Mouse (Mus musculus) kidney, postnatal 4 days (tissue): ENCODE measurements around the gene Fam83g.

ENCODE experiments used
- DNase-seq, 2 experiments: peaks; one replicate each; pipeline ENCODE4 v3.0.0; 2021; ENCODE audit warnings: mixed read lengths in 2 of 2

The Fam83g gene

DNA sequence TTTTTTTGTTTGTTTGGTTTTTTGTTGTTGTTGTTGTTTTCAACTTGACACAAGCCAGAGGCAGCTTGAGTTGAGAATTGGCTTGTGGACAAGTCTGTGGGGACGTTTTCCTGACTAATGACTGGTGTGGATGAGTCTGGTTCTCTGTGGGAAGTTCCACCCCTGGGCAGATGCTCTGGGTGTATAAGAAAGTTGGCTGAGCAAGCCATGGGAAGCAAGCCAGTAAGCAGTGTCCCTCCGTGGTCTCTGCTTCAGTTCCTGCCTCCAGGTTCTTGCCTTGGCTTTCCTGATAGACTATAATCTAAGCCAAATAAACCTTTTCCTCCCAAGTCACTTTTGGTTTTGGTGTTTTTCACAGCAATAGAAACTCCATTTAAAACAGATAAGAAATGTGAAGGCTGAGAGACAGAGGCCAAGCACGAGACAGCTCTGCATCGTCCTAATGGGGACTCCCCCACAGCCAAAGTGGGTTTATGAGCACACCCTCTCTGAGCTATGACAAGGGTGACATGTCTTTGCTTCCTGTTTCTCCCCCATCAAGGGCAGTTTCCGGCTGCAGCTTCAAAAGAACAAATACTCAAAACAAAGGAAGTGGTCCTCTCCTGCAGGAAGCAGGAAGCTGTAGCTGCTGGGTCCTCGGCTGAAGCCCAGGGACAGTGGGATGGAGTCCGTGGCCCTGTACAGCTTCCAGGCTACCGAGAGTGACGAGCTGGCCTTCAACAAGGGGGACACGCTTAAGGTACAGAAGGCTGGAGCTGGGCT is 31.0 kb upstream of the Fam83g start, which contains the start of gene Grap:
Gene Grap, plus strand, starts transcription at position 580 of the 762 bp plus-strand sequence.
- peak; percentile 34 to 42 for DNase-seq

DNA sequence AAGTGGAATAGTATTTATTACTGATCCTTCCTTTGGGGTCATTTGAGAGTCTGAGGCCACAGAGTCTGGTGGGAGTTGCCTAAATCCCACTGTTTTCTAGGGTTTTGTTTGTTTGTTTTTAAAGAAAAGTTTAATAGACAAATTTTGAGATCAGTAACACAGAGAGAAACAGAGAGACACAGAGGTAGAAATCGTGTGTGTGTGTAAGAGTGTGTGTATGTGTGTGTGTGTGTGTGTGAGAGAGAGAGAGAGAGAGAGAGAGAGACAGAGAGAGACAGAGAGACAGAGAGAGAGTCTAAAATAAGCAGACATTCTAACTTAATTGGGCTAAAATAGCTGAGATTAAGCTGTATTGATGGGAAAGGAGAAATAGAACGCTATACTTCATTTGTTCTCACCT is 30.3 kb upstream of the Fam83g start:
- no peak for DNase-seq

DNA sequence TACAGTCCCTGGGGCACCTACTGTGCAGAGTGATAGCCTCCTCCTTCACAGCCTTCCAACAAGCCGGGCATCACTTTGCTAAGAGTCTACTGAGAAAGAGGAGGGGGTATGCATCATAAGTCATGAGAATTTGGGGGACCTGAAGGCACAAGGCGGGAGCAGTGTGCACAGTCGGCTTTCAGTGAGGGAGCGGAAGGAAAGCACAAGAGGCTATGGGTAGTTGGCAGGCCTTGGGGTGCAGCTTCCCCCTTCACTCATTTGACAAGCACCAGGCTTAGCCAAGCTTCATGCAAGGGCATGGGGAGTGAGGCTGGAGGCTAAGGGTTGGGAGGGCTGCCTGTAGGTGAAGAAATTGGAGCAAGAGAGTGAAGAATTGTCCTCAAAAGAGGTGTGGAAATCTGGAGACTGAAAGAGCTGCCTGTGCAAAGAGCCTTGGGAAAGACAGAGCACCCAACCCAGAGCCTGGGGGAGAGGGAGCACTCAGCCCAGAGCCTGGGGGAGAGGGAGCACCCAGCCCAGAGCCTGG is 29.0 kb upstream of the Fam83g start:
- no peak for DNase-seq

GRCm38 (mm10) chr11:61655649-61656048 is 28.2 kb upstream of the Fam83g start:
- no peak for DNase-seq

GRCm38 (mm10) chr11:61656148-61656850 is 27.6 kb upstream of the Fam83g start:
- DNase-seq: no peak

GRCm38 (mm10) chr11:61657432-61657831 is 26.5 kb upstream of the Fam83g start:
- no peak for DNase-seq

- no peak for DNase-seq
These were observed 25.4 kb upstream of the Fam83g start for GRCm38 (mm10) chr11:61658360-61658922.

DNA sequence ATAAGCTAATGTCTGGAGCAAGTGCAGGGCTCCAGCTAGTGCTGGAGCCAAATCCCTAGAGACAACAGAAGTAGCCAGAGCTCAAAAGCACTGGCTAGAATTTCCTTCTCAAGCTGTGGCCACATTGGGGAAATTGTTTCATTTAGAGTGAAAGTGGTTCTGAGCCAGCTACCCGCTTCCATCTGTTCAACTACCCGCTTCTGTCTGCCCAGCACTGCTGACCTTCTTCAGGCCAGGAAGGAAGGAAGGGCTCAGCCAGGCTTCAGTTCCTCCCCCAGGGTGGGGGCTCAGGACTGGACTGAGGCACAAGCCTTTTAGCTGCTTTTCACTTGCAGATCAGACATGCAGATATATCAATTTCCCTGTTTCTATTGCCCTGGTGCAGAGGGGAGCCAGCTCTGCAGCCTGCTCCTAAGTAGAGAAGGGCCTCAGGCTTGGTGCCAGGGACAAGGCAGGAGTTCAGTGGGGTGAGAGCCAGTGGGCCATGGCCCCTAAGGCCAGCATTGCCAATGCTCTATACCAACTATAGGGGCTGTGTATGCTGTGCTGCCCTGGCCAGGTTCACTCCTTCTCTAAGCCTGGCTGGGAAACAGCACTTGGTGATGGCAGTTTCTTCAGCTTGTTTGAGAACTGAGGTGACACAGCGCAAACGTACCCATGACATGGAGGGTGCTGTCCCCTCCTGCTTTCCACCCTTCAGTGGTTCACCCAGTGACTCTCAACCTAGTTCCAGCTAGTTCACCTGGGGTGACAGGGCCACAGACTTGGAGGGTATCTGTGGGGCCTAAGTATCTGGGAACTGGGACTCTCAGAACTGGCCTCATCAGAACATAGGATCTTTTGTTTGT is 24.7 kb upstream of the Fam83g start:
- DNase-seq: no peak

DNA sequence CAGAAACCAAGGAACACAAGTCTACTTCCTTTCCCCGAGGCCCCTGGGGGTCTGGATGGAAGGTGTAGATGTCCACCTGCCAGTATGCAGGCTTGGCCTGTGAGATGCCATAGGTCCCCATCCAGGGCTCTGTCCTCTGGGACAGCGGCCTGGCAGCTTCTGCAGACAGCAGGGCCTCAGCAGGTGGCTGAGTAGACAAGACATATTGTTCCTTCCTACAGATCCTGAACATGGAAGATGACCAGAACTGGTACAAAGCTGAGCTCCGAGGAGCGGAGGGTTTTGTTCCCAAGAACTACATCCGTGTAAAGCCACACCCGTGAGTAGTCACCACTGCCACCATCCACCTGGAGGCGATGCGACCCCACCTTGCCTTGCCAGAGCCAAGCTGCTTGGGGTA is 23.9 kb upstream of the Fam83g start:
- no peak for DNase-seq

DNA sequence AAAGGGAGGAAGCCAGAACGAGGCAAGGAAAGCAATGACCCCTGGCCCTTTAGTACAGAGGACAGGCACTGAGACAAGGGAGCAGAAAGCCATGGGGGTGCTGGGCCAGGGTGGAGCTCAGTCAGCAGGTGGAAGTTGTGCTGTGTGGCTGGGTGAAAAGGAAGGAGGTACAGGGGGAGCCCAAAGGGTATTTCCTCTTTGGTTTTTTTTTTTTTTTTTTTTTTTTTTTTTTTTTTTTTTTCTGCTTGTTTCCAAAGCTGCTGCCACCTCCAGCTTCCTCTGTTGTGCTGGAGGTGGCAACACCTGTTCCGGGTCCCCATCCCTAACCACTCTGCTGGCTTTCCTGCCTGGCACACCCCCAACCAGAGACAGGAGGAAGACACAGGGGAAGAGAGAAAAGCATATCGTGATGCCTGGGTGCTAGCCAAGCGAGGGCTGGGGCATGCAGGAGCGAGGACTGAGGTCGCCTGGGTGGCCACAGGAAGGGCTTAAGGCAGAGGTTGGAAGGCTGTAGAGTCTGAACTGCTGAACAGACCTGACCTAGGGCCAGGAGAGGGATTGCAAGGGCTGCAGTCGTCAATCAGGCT is 23.0 kb upstream of the Fam83g start:
- DNase-seq: no peak

DNA sequence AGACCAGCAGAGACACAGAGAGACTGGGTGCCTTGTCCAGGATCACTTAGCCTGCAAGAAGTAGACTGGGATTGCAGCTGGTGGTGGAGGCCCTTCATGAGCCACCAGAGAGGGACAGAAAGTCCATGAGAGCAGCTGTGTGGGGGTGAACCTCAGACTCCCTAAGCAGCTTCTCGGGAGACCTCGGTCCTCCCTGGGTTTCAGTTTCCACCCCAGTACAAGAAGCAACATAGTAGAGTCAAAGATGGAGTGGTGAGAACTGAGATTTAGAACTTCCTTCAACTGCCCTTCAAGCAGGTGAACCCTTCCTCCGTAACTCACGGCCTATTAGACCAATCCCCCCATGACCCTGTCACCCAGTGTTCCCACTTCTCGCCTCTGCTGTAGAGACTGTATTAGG is 21.7 kb upstream of the Fam83g start:
- DNase-seq: no peak

DNA sequence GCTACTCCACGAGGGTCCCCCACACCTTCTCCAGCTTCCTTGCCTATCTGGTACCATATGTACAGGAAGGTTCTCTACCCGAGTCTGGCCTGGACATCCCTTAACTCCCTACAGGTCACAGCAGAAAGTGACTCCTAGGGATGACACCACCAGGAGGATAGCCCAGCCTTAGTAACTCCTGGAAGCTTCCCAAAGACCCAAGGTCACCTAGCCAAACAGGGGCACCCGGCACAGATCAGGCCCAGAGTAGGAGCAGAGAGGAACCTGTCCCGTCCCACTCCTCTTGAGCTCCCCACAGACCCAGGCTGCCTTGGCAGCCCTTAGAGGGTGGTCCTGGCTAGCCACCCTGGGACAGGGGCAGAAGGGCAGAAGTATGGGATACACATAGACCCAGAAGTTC is 18.5 kb upstream of the Fam83g start:
- no peak for DNase-seq

GRCm38 (mm10) chr11:61665991-61666799 is 17.7 kb upstream of the Fam83g start:
- DNase-seq: peak; percentile 69 to 77

DNA sequence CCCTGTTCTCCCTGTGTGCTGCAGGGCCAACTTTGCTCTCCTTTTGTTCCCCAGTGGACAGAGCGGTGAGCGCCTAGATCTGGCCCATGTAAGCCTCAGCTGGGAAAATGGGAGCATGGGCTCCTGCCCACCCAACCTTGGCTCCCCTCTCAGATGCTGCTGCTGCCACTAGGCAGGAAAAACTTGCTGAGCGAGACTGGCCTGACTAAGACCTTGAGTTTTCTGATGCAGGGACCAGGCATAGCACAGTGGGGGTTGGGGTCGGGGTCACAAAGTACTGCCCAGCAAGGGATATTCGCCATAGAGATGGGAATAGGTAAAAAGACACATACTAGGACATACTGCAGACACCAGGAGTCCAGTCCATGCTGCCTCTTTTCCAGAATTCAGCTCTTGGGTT is 16.6 kb upstream of the Fam83g start:
- DNase-seq: no peak

GRCm38 (mm10) chr11:61667782-61668181 is 16.1 kb upstream of the Fam83g start:
- peak in 1 of 2 experiments; percentile 46 for DNase-seq

DNA sequence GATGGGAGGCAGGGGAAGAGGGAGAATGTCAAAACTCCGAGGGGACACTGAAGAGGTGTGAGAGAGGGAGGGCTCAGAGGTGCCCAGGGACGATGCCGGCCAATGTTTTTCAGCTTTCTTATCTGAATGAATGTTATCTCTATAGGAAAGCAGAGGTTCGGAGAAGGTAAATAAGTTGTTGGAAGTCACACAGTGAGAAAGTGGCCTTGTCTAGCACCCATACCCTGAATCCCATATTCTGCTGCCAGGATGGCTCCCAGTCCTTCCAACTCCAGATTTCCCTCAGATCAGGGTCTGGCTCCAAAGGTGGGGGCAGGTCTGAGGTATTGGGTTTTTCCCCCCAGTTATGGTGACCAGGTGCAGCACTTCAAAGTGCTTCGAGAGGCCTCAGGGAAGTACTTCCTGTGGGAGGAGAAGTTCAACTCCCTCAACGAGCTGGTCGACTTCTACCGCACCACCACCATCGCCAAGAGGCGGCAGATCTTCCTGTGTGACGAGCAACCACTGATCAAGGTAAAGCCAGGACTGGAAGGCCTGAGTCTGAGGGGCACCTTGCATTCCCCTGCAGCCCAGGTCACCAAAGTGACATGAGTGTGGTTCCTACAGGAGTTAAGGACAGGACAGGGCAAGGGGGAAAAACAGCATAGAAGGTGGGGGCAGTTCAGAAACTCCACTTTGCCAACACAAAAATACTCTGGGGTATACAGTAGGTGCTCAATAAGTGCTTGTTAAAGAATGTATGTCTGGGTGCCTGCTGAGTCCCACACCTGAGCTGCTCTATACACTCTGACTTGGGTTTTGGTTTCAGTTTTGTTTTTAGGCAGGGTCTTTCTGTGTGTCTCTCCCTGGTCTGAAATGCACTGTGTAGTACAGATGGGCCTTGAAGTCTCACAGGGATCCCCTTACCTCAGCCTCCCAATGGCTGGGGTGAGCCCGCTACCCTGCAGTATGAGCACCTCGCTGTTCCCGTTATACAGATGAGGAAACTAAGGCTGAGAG is 14.1 kb upstream of the Fam83g start:
- DNase-seq: no peak

GRCm38 (mm10) chr11:61671781-61672383 is 12.0 kb upstream of the Fam83g start:
- DNase-seq: no peak

DNA sequence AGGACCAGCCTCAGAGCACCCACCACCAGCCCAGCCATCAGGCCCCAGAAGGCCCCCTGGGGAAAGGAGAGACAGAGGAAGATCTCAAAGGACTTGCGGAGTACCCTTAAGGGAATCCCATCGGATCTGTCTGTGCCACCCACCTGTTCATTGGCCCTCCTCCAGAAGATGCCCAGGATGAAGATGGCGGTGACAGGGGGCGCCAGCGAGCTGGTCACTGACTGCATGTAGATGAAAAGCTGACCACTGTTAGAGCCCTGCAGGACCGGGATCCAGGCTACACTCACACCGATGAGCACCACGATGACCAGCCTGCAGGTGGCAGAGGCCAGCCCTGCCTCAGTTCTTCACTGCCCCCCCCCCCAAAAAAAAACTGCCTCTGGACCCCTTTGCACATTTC is 10.2 kb upstream of the Fam83g start:
- DNase-seq: peak; percentile 64 to 74

DNA sequence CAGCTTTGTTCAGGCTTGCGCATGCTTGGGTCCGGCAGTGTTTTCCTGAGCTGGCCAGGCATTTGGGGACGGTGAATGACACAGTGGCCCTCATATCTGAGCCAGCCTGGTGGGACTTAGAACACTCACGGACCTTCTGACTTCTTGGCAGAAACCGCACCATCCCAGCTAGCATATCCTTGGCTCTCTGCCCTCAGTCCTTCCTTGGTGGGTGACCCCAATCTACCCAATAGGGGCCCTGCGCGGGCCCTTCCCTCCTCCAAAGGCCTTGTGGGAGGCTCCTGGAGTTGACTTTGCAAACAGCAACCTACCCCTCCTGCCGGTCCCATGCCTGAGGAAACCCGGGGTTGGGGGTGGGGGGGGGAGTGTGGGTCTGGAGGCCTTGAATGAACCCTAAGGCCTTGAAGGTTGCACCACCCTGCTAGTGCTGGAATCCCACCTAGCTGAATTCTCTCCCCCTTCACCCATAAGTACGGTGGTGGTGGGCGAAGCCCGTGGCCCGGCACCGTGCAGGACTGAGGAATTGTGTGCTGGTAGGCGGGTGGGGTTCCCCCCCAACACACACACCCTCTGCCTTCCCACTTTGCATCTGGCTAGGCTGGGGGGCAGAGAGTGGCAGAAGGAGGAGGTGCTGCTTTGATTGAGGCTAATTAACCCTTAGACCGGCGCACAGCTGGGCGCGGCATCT is 9.6 kb upstream of the Fam83g start:
- DNase-seq: no peak
